33 mouse cellular contexts compared by ENCODE assay signal in the genomic region with DNA sequence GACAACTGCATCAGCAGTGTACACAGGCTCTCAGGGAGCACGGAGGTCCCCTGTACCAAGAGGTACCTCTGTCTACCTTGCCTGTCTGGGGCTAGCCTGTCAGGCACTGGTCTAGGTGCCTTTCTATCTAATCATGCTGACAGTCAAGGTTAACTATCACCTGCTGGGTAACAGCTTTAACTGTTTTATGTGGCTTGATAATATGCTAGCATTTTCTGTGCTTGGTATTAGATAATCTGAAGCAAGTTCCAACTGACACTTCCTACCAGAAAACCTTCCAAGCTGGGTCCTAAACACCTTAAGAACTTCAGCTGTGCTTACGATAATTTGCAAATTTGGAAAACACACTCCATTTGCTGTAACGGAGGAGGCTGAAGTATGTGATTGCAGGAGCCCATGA. TPM values are rescaled to one million over a fixed set of nuclear protein-coding genes. Genes with fewer than 3 reads are reported as not detected.
"Had no signal": no experiment of that assay in that cellular context is flagged by ENCODE, and none has a peak within 500 bp of the region (broad histone marks: within the 10 kb centered on the region; RNA-seq: fewer than 3 reads in every experiment).

No protein-coding gene starts in this region.

- H3K9me3 ChIP-seq: limb, embryonic 10.5 days; limb, embryonic 12.5 days; limb, embryonic 13.5 days; limb, embryonic 15.5 days; liver, embryonic 12.5 days; liver, embryonic 13.5 days; liver, embryonic 15.5 days; lung, embryonic 15.5 days; midbrain, embryonic 10.5 days; midbrain, embryonic 12.5 days; midbrain, embryonic 13.5 days; midbrain, embryonic 15.5 days; neural tube, embryonic 12.5 days had no signal

- DNase-seq: left cerebral cortex, postnatal 4 days; liver; liver, embryonic 13.5 days; liver, postnatal 0 days; lung, adult 18-20 months; lung, adult 2 months; lung, embryonic 14.5 days; lung, postnatal 10 days; lung, postnatal 14 days; lung, postnatal 36 days; lung, postnatal 4 days; midbrain, embryonic 14.5 days had no signal

- H3K4me3 ChIP-seq: limb, embryonic 10.5 days; limb, embryonic 12.5 days; limb, embryonic 13.5 days; limb, embryonic 15.5 days; liver, embryonic 12.5 days; liver, embryonic 13.5 days; liver, embryonic 15.5 days; lung, embryonic 15.5 days; megakaryocyte, embryonic 14.5 days; midbrain, embryonic 10.5 days; midbrain, embryonic 12.5 days; midbrain, embryonic 13.5 days; midbrain, embryonic 15.5 days; myocyte; neural tube, embryonic 12.5 days had no signal

- H3K9ac ChIP-seq: limb, embryonic 12.5 days; limb, embryonic 13.5 days; limb, embryonic 15.5 days; liver, embryonic 12.5 days; liver, embryonic 13.5 days; liver, embryonic 14.5 days; liver, embryonic 15.5 days; liver, postnatal 0 days; lung, embryonic 14.5 days; lung, embryonic 15.5 days; midbrain, embryonic 12.5 days; midbrain, embryonic 13.5 days; midbrain, embryonic 15.5 days; neural tube, embryonic 12.5 days had no signal

- H3K27me3 ChIP-seq: limb, embryonic 12.5 days; limb, embryonic 13.5 days; limb, embryonic 15.5 days; liver, embryonic 12.5 days; liver, embryonic 13.5 days; liver, embryonic 15.5 days; lung, embryonic 15.5 days; midbrain, embryonic 12.5 days; midbrain, embryonic 13.5 days; midbrain, embryonic 15.5 days; neural tube, embryonic 12.5 days had no signal

- H3K4me1 ChIP-seq: limb, embryonic 10.5 days; limb, embryonic 12.5 days; limb, embryonic 13.5 days; limb, embryonic 15.5 days; liver, embryonic 12.5 days; liver, embryonic 13.5 days; lung, embryonic 15.5 days; megakaryocyte, embryonic 14.5 days; midbrain, embryonic 12.5 days; midbrain, embryonic 13.5 days; midbrain, embryonic 15.5 days; neural tube, embryonic 12.5 days had no signal

- H3K27ac ChIP-seq: limb, embryonic 10.5 days; limb, embryonic 12.5 days; limb, embryonic 13.5 days; limb, embryonic 15.5 days; liver, embryonic 12.5 days; liver, embryonic 13.5 days; liver, embryonic 14.5 days; liver, embryonic 15.5 days; lung, embryonic 15.5 days; macrophage; midbrain, embryonic 10.5 days; midbrain, embryonic 12.5 days; midbrain, embryonic 13.5 days; midbrain, embryonic 15.5 days; neural tube, embryonic 12.5 days had no signal

- H3K36me3 ChIP-seq: limb, embryonic 10.5 days; limb, embryonic 12.5 days; limb, embryonic 13.5 days; limb, embryonic 15.5 days; liver, embryonic 12.5 days; liver, embryonic 13.5 days; liver, embryonic 15.5 days; lung, embryonic 15.5 days; midbrain, embryonic 10.5 days; midbrain, embryonic 12.5 days; midbrain, embryonic 13.5 days; midbrain, embryonic 15.5 days; neural tube, embryonic 12.5 days had no signal

RNA-seq across cellular contexts. Expression of a gene that starts 17.6 kb away (rescaled TPM):
- total RNA-seq: left cerebral cortex, postnatal 25 days; megakaryocyte progenitor cell, adult 5-6 weeks; megakaryocyte, adult 5-6 weeks; megakaryocyte-erythroid progenitor cell, adult 5-6 weeks; monocyte, adult 5-6 weeks had no signal
- polyA plus RNA-seq: macrophage, myocyte had no signal
